Mouse (Mus musculus) heart, embryonic 10.5 days (tissue): ENCODE results near the gene Emg1. TPM values are rescaled to one million over a fixed set of nuclear protein-coding genes. Genes with fewer than 3 reads are reported as not detected.

Experiments used
- DNase-seq: peaks from one replicate; pipeline ENCODE4 v3.0.0-alpha.2; 2017; ENCODE audit warnings: low spot score
- H3K27ac ChIP-seq: fragments of 300-500 bp; sonication (generic); 2 replicates; pipeline ENCODE4 v1.5.1; 2016; ENCODE audit warnings: mild to moderate bottlenecking
- H3K27me3 ChIP-seq: fragments of 300-500 bp; sonication (generic); 2 replicates; pipeline ENCODE4 v1.6.1; 2016; ENCODE audit warnings: mild to moderate bottlenecking; ENCODE audit not compliant: poor library complexity, insufficient read depth, severe bottlenecking
- H3K36me3 ChIP-seq: fragments of 300-500 bp; sonication (generic); 2 replicates; pipeline ENCODE4 v1.6.1; 2016; ENCODE audit warnings: mild to moderate bottlenecking, moderate library complexity
- H3K4me1 ChIP-seq: fragments of 300-500 bp; sonication (generic); 2 replicates; pipeline ENCODE4 v1.6.1; 2016; ENCODE audit warnings: mild to moderate bottlenecking
- H3K4me3 ChIP-seq: fragments of 300-500 bp; sonication (generic); 2 replicates; pipeline ENCODE4 v1.5.1; 2016; ENCODE audit warnings: mild to moderate bottlenecking, moderate library complexity
- H3K9me3 ChIP-seq: fragments of 300-500 bp; sonication (generic); 2 replicates; pipeline ENCODE4 v1.6.1; 2016; ENCODE audit warnings: mild to moderate bottlenecking, moderate library complexity
- WGBS: fragments of 180-500 bp; shearing (Covaris S2); methylation state at CpG from one replicate; pipeline ENCODE4 v1.1.7; 2016; 5-methylcytosine and 5-hydroxymethylcytosine counted together
- microRNA counts: library from miRNA; unstranded; fragments of <30 nt; microRNA quantifications from one replicate; lab custom pipeline; 2017
- microRNA-seq: library from miRNA; unstranded; fragments of <30 nt; microRNA quantifications from one replicate; pipeline ENCODE4, GENCODE M21; 2017
- polyA plus RNA-seq: library from polyadenylated mRNA; unstranded; fragments of >200 nt; fragmentation: Nextera tagmentation; extraction: Ambion mirVana; gene quantifications from 2 replicates; pipeline ENCODE4 v1.2.1, GENCODE M21; 2016

Gene Emg1
- polyA plus RNA-seq, 1 experiment from 2014 or later, result 216 TPM

- WGBS, result 95% methylated on average over 4 of the region's 4 CpGs
- Histone ChIP-seq H3K27me3 (no peaks in the 10 kb centered on the region), H3K27ac (no peak overlapping the region), H3K36me3 (no peaks in the 10 kb centered on the region), H3K4me1 (peaks cover 8% of the 10 kb centered on the region; the same call in 1 of the 2 replicates), H3K4me3 (no peak overlapping the region), H3K9me3 (no peaks in the 10 kb centered on the region)
- no peak for DNase-seq
Observed at GRCm38 (mm10) chr6:124661156-124661806, 50.7 kb downstream of the Emg1 start.

GRCm38 (mm10) chr6:124658067-124658466 is 53.9 kb downstream of the Emg1 start:
- no peaks in the 10 kb centered on the region for H3K9me3 ChIP-seq
- no peak overlapping the region for H3K27ac ChIP-seq
- WGBS, result 62% methylated on average over 2 of the region's 2 CpGs
- H3K27me3 ChIP-seq, result no peaks in the 10 kb centered on the region
- no peak overlapping the region for H3K4me3 ChIP-seq
- H3K4me1 ChIP-seq, result peaks cover 3% of the 10 kb centered on the region; the same call in 1 of the 2 replicates
- H3K36me3 ChIP-seq, result no peaks in the 10 kb centered on the region
- no peak for DNase-seq

- Histone ChIP-seq H3K36me3 (no peaks in the 10 kb centered on the region), H3K27ac (no peak overlapping the region), H3K4me3 (no peak overlapping the region), H3K4me1 (no peaks in the 10 kb centered on the region), H3K27me3 (no peaks in the 10 kb centered on the region), H3K9me3 (no peaks in the 10 kb centered on the region)
- DNase-seq, result no peak
- 49% methylated on average over 6 of the region's 6 CpGs for WGBS
Observed at GRCm38 (mm10) chr6:124655893-124656292, 56.1 kb downstream of the Emg1 start.

MicroRNA genes within 50 kb of the gene (microRNA counts, 519-probe panel; counts per million panel counts)
- not detected for microRNA mmu-miR-141 (lab: Ali Mortazavi, UCI)
- 5,584 counts per million, percentile 50 among the panel's probes with 10 or more counts for microRNA mmu-miR-200c (lab: Ali Mortazavi, UCI)

Small RNAs within 50 kb of the gene (microRNA-seq; reads per million reads assigned to microRNA genes)
- gene Mir141 (60.4 reads per million, percentile 45 among the genes with 10 or more reads in this experiment), gene Mir200c (479 reads per million, percentile 72 among the genes with 10 or more reads in this experiment)

Other genes starting within 250 kb of the Emg1 start
- gene Clstn3, start 247.4 kb downstream of the Emg1 start, polyA plus RNA-seq, result 1.3 and 3.3 TPM in 2 replicates
- 0.39 and 0.83 TPM in 2 replicates for gene C1rl, start 219.1 kb downstream of the Emg1 start, polyA plus RNA-seq
- gene C1ra, start 199.8 kb downstream of the Emg1 start, polyA plus RNA-seq, result 0.05 and 0.31 TPM in 2 replicates
- gene C1s1, start 169.8 kb downstream of the Emg1 start, polyA plus RNA-seq, result 0.34 and 2.2 TPM in 2 replicates
- not detected in 2 replicates for gene C1rb, start 141.9 kb downstream of the Emg1 start, polyA plus RNA-seq
- 0.06 TPM in 1 of 2 replicates, not detected in the other for gene C1s2, start 76.1 kb downstream of the Emg1 start, polyA plus RNA-seq
- 45.2 and 53.8 TPM in 2 replicates for gene Lpcat3, start 49.2 kb downstream of the Emg1 start, polyA plus RNA-seq
- 438 and 483 TPM in 2 replicates for gene Phb2, start 158 bp upstream of the Emg1 start, polyA plus RNA-seq
- gene Ptpn6, start 26.5 kb upstream of the Emg1 start, polyA plus RNA-seq, result 5.9 and 8.6 TPM in 2 replicates
- 297 and 301 TPM in 2 replicates for gene Grcc10, start 29.2 kb upstream of the Emg1 start, polyA plus RNA-seq
- gene Gm45234, start 43.8 kb upstream of the Emg1 start, polyA plus RNA-seq, result not detected in 2 replicates
- 7.4 and 11.4 TPM in 2 replicates for gene Atn1, start 44.3 kb upstream of the Emg1 start, polyA plus RNA-seq
- gene Eno2, start 57.5 kb upstream of the Emg1 start, polyA plus RNA-seq, result 4.5 and 4.8 TPM in 2 replicates
- 0.17 and 0.26 TPM in 2 replicates for gene Lrrc23, start 67.5 kb upstream of the Emg1 start, polyA plus RNA-seq
- 8.5 and 9.3 TPM in 2 replicates for gene Spsb2, start 96.5 kb upstream of the Emg1 start, polyA plus RNA-seq
- gene Tpi1, start 102.1 kb upstream of the Emg1 start, polyA plus RNA-seq, result 1,456 and 1,625 TPM in 2 replicates
- 145 and 151 TPM in 2 replicates for gene Usp5, start 117.3 kb upstream of the Emg1 start, polyA plus RNA-seq
- 150 and 179 TPM in 2 replicates for gene Cdca3, start 117.4 kb upstream of the Emg1 start, polyA plus RNA-seq
- 2.4 and 5.2 TPM in 2 replicates for gene Gnb3, start 128.1 kb upstream of the Emg1 start, polyA plus RNA-seq
- 10.7 and 13.4 TPM in 2 replicates for gene P3h3, start 145.6 kb upstream of the Emg1 start, polyA plus RNA-seq
- gene Gpr162, start 151.8 kb upstream of the Emg1 start, polyA plus RNA-seq, result 1.1 and 1.2 TPM in 2 replicates
- gene Cd4, start 176.0 kb upstream of the Emg1 start, polyA plus RNA-seq, result 0.05 TPM in 1 of 2 replicates, not detected in the other
- gene Lag3, start 199.5 kb upstream of the Emg1 start, polyA plus RNA-seq, result 1.2 and 2.8 TPM in 2 replicates
- 123 and 174 TPM in 2 replicates for gene Ptms, start 207.9 kb upstream of the Emg1 start, polyA plus RNA-seq
- 363 and 402 TPM in 2 replicates for gene Mlf2, start 219.2 kb upstream of the Emg1 start, polyA plus RNA-seq